Mouse (Mus musculus): ENCODE measurements around the gene Fam20b. TPM values are rescaled to one million over a fixed set of nuclear protein-coding genes. Genes with fewer than 3 reads are reported as not detected.
A peak's percentile ranks its signal among the peaks of the same experiment; 100 is the strongest.

Fam20b gene
- total RNA-seq, 2 experiments from 2014 or later: 75.4 to 78.3 TPM

DNA sequence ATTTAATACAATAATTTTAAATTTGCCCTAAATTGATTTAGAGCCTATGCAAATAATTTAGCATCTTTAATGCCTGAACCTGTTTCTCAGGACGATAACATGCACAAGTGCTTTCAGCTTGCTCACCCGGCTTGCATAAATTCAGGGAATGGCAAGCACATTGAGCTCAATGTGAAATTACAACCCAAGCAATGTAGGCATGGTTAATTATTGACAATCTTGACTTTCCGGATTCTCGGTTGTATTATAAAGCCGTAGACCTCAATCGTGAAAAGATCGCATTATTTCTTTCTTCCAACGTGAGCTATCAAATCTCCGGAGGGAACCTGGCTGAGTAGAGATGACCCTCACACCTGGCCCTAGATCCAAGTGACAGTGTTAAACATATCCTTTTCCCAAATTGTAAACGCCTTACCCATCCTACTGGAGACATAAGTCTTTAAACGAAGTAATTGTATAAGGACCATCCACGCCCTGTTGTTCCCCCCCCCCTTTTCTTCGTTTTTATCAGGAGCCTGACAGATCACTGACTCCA lies 1.1 kb downstream of the Fam20b start:
- no peak for TF ChIP-seq CTCF (conservative IDR thresholded peaks at IDR 0.05)
- no peak for DNase-seq (ENCODE audit: low spot score in 2 of 2)
- Histone ChIP-seq H3K4me3 (peak overlapping the region; percentile 97), H3K27ac (peak overlapping the region; percentile 95)

- H3K4me3 ChIP-seq: no peak overlapping the region
- DNase-seq (ENCODE audit: low spot score in 2 of 2): no peak
- no peak overlapping the region for H3K27ac ChIP-seq
- TF ChIP-seq CTCF (conservative IDR thresholded peaks at IDR 0.05): no peak
Measured at GRCm38 (mm10) chr1:156716681-156717080, 2.2 kb downstream of the Fam20b start.

- no peak for DNase-seq (ENCODE audit: low spot score in 2 of 2)
- no peak for TF ChIP-seq CTCF (conservative IDR thresholded peaks at IDR 0.05)
- Histone ChIP-seq H3K4me3 (no peak overlapping the region), H3K27ac (no peak overlapping the region)
Measured at GRCm38 (mm10) chr1:156710472-156711098, 8.3 kb downstream of the Fam20b start.

- no peak for TF ChIP-seq CTCF (conservative IDR thresholded peaks at IDR 0.05)
- Histone ChIP-seq H3K27ac (no peak overlapping the region), H3K4me3 (no peak overlapping the region)
- DNase-seq (ENCODE audit: low spot score in 2 of 2): no peak
Measured at GRCm38 (mm10) chr1:156708672-156709071, 10.2 kb downstream of the Fam20b start.

DNA sequence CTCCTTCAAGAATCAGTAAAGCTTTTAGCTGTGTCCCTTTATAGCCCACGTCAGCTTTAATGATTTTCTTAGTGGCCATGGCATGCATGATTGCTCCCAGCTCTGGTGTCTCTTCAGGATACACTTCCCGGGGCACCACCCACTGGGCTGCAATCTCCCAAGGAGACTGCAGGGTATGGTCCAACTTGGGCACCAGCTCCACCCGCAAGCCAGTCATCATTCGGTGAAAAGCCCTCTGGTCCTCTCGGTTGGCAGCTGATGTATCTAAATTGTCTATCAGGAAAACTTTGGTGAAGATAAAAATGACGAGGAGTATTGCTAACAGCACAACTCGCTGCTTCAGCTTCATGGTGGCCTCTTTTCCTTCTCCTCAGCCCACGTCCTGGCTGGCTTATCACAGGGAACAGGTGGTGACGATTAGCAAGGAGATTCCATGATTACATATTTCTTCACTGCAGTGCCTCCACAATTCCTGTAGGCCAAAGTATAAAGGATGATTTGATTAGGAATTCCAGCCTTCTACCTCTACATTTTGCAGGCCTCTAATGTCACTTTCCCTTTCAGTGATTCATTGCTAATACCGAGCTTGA lies 13.1 kb downstream of the Fam20b start:
- peak in 1 of 2 experiments; percentile 51 for DNase-seq (ENCODE audit: low spot score in 2 of 2)
- Histone ChIP-seq H3K27ac (peak overlapping the region; percentile 37; the same call in 1 of the 2 replicates), H3K4me3 (no peak overlapping the region)
- TF ChIP-seq CTCF (conservative IDR thresholded peaks at IDR 0.05): peak; percentile 43; the same call in 1 of the 2 replicates

DNA sequence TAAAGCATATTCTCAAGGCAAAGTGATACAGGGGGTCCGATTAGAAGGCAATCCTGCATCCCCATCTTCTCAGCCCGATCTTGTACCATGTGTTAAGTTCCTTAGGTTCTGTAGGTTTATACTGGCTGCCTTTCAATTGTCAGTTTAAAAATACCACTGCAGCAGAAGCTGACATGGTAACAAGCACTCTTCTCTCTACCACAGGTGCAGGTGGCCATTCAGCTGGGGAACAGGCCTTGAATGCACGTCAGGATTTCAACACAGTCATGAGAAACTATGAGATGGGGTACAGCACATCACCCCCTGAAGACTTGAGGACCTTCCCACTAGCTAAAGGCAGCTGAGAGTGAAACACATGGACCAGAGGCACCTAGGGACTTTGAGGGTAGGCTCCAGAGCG lies 15.4 kb downstream of the Fam20b start:
- DNase-seq (ENCODE audit: low spot score in 2 of 2): no peak
- TF ChIP-seq CTCF (conservative IDR thresholded peaks at IDR 0.05): no peak
- Histone ChIP-seq H3K4me3 (no peak overlapping the region), H3K27ac (no peak overlapping the region)

DNA sequence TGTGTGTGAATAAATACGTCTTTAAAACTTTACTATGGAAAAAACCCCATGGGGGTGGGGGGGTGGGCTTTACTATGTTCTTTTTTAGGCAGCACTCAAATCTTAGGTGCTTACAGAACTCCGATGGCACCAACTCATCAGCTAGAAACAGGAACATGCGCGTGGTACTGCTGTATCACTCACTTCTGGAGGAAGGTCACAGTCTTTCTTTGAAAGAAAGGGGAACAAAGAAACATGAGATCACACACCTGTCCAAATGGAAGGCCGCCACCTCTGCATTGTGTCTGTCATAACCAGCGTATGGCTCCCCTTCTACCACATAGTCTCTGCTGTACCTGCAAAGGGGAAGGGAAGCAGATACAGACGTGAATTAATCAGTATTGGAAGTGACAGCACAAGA lies 16.7 kb downstream of the Fam20b start:
- no peak overlapping the region for H3K4me3 ChIP-seq
- TF ChIP-seq CTCF (conservative IDR thresholded peaks at IDR 0.05): no peak
- no peak for DNase-seq (ENCODE audit: low spot score in 2 of 2)
- no peak overlapping the region for H3K27ac ChIP-seq

DNA sequence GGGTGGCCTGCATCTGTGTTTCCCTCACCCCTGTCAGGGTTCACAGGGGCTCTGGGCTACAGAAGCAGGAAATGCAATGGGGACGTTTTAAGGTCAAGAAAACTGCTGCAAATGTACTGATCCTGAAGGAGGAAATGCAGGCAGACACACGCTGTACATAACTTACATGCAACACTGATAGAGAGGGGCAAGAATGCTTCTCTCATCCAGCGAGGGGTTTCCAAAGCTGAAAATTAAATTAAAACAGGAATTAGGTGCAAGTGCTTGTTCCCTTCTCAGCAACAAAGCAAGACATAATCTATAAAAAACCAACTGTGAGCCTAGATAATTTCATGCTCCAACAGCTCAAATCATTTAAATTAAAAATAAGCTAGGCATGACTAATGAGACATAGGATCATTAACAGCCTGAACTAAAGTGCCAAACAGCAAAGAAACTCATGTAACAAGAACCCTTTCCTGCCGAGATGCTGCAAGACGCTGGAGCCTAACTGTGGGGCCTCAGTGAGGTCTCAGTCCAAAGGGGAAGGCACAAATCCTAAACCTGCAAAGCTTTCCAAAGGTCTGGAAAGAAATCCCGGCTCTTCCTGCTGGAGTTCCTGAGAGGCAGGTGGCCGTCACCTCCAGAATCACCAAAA lies 32.7 kb downstream of the Fam20b start:
- TF ChIP-seq CTCF (conservative IDR thresholded peaks at IDR 0.05): no peak
- H3K4me3 ChIP-seq: no peak overlapping the region
- no peak overlapping the region for H3K27ac ChIP-seq
- DNase-seq (ENCODE audit: low spot score in 2 of 2): no peak

DNA sequence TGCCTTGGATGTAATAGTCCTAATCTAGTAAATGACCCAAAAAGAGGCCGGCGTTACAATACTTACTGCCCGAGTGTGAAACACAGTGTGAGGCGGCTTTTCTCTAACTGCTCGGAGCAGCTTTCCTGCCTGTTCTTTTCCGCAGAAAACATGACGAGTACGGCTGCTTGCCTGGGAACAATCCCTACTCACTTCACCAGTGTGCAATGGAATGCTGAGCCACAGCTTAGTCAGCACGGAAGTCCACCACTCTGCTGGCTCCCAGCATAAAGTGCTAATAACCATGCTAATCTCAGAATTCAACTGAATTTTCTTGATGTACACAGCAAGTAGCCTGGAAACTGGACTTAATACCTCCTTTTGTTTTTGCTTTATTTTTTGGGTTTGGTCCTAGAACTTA lies 39.3 kb downstream of the Fam20b start:
- no peak overlapping the region for H3K27ac ChIP-seq
- no peak for DNase-seq (ENCODE audit: low spot score in 2 of 2)
- H3K4me3 ChIP-seq: no peak overlapping the region
- no peak for TF ChIP-seq CTCF (conservative IDR thresholded peaks at IDR 0.05)

- TF ChIP-seq CTCF (conservative IDR thresholded peaks at IDR 0.05): no peak
- no peak for DNase-seq (ENCODE audit: low spot score in 2 of 2)
- Histone ChIP-seq H3K27ac (no peak overlapping the region), H3K4me3 (no peak overlapping the region)
Measured at GRCm38 (mm10) chr1:156677230-156677629, 41.7 kb downstream of the Fam20b start.

DNA sequence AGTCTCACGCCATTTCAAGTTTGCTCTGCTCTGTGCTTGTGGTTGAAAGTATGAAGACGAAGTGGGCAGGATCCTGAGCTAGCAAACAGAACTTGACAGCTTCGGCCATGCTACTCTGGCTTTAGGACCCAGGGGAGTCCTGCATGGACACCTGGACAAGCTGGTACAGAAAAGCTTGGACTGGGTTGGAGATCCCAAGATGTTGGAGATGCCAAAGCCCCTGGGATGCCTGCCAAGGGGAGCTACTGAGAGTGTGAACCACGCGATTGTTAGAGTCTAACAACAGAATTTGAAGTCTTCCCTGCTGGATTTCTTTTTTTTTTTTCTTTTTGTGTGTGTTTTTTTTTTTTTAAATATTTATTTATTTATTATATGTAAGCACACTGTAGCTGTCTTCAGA lies 42.3 kb downstream of the Fam20b start:
- TF ChIP-seq CTCF (conservative IDR thresholded peaks at IDR 0.05): no peak
- Histone ChIP-seq H3K27ac (no peak overlapping the region), H3K4me3 (no peak overlapping the region)
- no peak for DNase-seq (ENCODE audit: low spot score in 2 of 2)

DNA sequence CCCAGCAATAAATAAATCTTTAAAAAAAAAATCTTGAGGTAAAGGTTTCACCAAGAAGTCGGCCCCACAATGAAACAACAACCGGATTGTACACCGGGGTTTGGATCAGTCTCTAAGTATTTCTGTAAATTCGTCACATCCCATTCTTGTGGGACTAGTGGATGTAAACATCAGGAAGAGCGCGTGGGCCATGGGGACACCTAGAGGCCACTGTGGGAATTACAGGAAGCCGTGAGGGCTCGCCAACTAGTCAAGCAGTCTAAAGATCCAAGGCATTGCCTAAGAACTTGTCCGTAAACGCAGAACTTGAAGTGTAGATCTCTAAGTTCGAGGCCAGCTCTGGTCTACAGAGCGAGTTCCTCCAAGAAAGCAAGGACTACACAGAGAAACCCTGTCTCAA lies 42.7 kb downstream of the Fam20b start:
- peak; percentile 88 for TF ChIP-seq CTCF (conservative IDR thresholded peaks at IDR 0.05)
- Histone ChIP-seq H3K27ac (no peak overlapping the region), H3K4me3 (no peak overlapping the region)
- no peak for DNase-seq (ENCODE audit: low spot score in 2 of 2)

- no peak for TF ChIP-seq CTCF (conservative IDR thresholded peaks at IDR 0.05)
- peak; percentile 58 to 66 for DNase-seq (ENCODE audit: low spot score in 2 of 2)
- peak within 1 kb of the TSS; percentile 85 for H3K4me3 ChIP-seq
- H3K27ac ChIP-seq: peak within 1 kb of the TSS; percentile 88
Measured at GRCm38 (mm10) chr1:156674195-156675000, 44.5 kb downstream of the Fam20b start, which contains the start of gene Tor3a. Tor3a (minus strand) TSS chr1:156674356.

All from layer of hippocampus, adult 2 months (tissue).